Mouse (Mus musculus): Measurements from ENCODE around the gene Msantd3.

Msantd3 gene

DNA sequence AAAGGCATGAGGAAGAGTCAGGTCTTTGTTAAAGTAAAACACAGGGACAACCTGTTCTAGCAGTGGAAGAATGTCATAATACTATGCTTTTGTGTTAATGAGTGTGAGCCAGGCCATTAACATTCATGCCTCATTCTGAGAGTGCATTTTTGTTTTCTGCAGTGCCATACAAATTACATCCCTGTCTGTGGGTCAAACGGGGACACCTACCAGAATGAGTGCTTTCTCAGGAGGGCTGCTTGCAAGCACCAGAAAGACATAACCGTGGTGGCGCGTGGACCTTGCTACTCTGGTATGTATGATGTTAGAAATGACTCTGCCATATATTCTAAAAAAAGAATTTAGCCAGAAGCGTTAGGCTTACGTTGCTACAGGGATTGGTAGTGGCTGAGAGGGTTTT is 70.5 kb downstream of the Msantd3 start:
- no peak for DNase-seq

Measured in cerebellum, adult 18-20 months (tissue).